18 mouse cellular contexts compared by ENCODE assay signal in the genomic region with DNA sequence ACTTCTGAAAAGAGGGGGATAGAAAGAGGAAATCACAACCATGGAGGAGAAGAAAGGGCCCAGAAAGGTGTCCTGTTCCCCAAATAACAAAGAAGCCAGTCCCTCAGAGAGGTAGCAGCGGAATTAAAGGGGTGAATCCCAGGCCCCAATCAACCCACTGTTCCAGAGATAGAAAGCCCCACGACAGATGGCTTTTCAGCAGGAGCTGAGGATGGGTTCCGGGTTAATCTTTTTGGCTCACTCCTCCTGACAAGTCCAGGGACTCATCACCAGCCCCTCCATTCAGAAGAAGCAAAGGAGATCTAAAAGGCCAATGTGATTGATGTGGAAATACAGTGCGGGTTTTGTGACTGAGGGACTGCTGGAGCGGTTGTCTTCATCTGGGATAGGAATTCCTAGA. TPM values are rescaled to one million over a fixed set of nuclear protein-coding genes. Genes with fewer than 3 reads are reported as not detected.
A peak's percentile ranks its signal among the peaks of the same experiment; 100 is the strongest.
DNase-seq lines count a peak whose midpoint lies in the region; TF ChIP-seq lines count a peak whose summit lies in the region.
"Had no signal": no experiment of that assay in that cellular context is flagged by ENCODE, and none has a peak within 500 bp of the region (broad histone marks: within the 10 kb centered on the region; RNA-seq: fewer than 3 reads in every experiment).

No protein-coding gene starts in this region.

- H3K27ac ChIP-seq in gastrocnemius, adult 2 months = no peak overlapping the region
- H3K27ac ChIP-seq: embryonic facial prominence, embryonic 10.5 days; forebrain, embryonic 13.5 days; heart, embryonic 13.5 days; hindbrain, embryonic 15.5 days had no signal

- intact Hi-C loops in gastrocnemius, adult 2 months (cut with DNase I) = loop anchor here (1.0 kb wide), 1 partner anchor 148 kb away; no protein-coding TSS in a partner anchor

- peak; percentile 48 for DNase-seq in cerebellum, adult 11 months
- peak; percentile 68 to 79 for DNase-seq in cerebellum, adult 18-20 months
- peak; percentile 77 for DNase-seq in cerebellum, adult 9-11 months
- DNase-seq in gastrocnemius, postnatal 4 days (ENCODE audit: low spot score in 2 of 2) = no peak
- DNase-seq in ovary, postnatal 14 days (ENCODE audit: low spot score) = no peak
- DNase-seq in gastrocnemius, adult 2 months = no peak
- DNase-seq: adrenal gland, adult 2 months; adrenal gland, postnatal 25 days; forebrain, postnatal 0 days; gastrocnemius, postnatal 25 days; heart, adult 11 months; heart, postnatal 36 days; kidney, adult 11 months had no signal

- no peak overlapping the region for H3K4me3 ChIP-seq in gastrocnemius, adult 2 months
- H3K4me3 ChIP-seq: embryonic facial prominence, embryonic 10.5 days; forebrain, embryonic 13.5 days; heart, embryonic 13.5 days; hindbrain, embryonic 15.5 days had no signal

- no peak for TF ChIP-seq CTCF in gastrocnemius, adult 2 months (IDR thresholded peaks at IDR 0.05)

RNA-seq across cellular contexts. Expression of gene Crtam, which starts 39.2 kb away (rescaled TPM):
- under 1 TPM; 0.10 to 0.29 TPM for total RNA-seq in gastrocnemius, postnatal 4 days (2021)
- not detected for total RNA-seq in gastrocnemius, adult 2 months (2021)
- total RNA-seq: adrenal gland, adult 2 months; gastrocnemius, adult 18-20 months; gastrocnemius, postnatal 25 days; heart, postnatal 36 days had no signal

Comparison
In these comparisons a context has a peak if more than half of its experiments do, and no peak if none do; other contexts are left out.
1. DNase-seq: peak in cerebellum, adult 11 months (single experiment), cerebellum, adult 18-20 months (2 of 2) and cerebellum, adult 9-11 months (single experiment); none in gastrocnemius, postnatal 4 days (0 of 2), ovary, postnatal 14 days (single experiment) and gastrocnemius, adult 2 months (single experiment).